ENCODE assay signal across 8 mouse cellular contexts in genomic region chr3:32428921-32429320, GRCm38 (mm10). TPM values are rescaled to one million over a fixed set of nuclear protein-coding genes. Genes with fewer than 3 reads are reported as not detected.
DNase-seq lines count a peak whose midpoint lies in the region; ATAC-seq lines count a peak whose summit lies in the region.

No protein-coding gene starts in this region.

- H3K9ac ChIP-seq in kidney, embryonic 14.5 days (ENCODE audit: low read depth, low read length), result no peak overlapping the region
- no peak overlapping the region for H3K9ac ChIP-seq in neural tube, embryonic 15.5 days (replicated peaks)

- peak; percentile 32 to 38 for DNase-seq in kidney, adult 8-10 months
- peak; percentile 44 to 58 for DNase-seq in adrenal gland, postnatal 36 days
- peak; percentile 77 for DNase-seq in heart, embryonic 10.5 days (ENCODE audit: low spot score)
- DNase-seq in kidney, postnatal 4 days, result peak; percentile 45 to 62
- DNase-seq in urinary bladder, postnatal 14 days (ENCODE audit: low spot score), result no peak

- ATAC-seq in kidney, embryonic 14.5 days (ENCODE audit: low FRiP score, low TSS enrichment), result no peak
- ATAC-seq in megakaryocyte progenitor cell, adult 5-6 weeks (replicated peaks; ENCODE audit: poor library complexity), result no peak
- ATAC-seq in neural tube, embryonic 15.5 days (ENCODE audit: low FRiP score), result no peak

- no peaks in the 10 kb centered on the region for H3K27me3 ChIP-seq in kidney, embryonic 14.5 days (ENCODE audit: control insufficient read depth, insufficient read depth, low read length)
- H3K27me3 ChIP-seq in heart, embryonic 10.5 days (ENCODE audit: insufficient read depth, poor library complexity, severe bottlenecking), result no peaks in the 10 kb centered on the region
- H3K27me3 ChIP-seq in neural tube, embryonic 15.5 days (replicated peaks), result no peaks in the 10 kb centered on the region

- H3K4me3 ChIP-seq in kidney, embryonic 14.5 days (ENCODE audit: low read length), result no peak overlapping the region
- no peak overlapping the region for H3K4me3 ChIP-seq in heart, embryonic 10.5 days
- H3K4me3 ChIP-seq in neural tube, embryonic 15.5 days (replicated peaks), result no peak overlapping the region

- H3K9me3 ChIP-seq in kidney, embryonic 14.5 days (ENCODE audit: control insufficient read depth, low read length), result no peaks in the 10 kb centered on the region
- no peaks in the 10 kb centered on the region for H3K9me3 ChIP-seq in heart, embryonic 10.5 days
- H3K9me3 ChIP-seq in neural tube, embryonic 15.5 days (replicated peaks), result no peaks in the 10 kb centered on the region

- no peak overlapping the region for H3K27ac ChIP-seq in kidney, embryonic 14.5 days (ENCODE audit: low read depth, low read length)
- H3K27ac ChIP-seq in heart, embryonic 10.5 days, result peak overlapping the region; percentile 56; the same call in 1 of the 2 replicates
- H3K27ac ChIP-seq in neural tube, embryonic 15.5 days (replicated peaks), result no peak overlapping the region

- WGBS in kidney, embryonic 14.5 days, result 60% methylated on average over 4 of the region's 4 CpGs
- 33% methylated on average over 4 of the region's 4 CpGs for WGBS in heart, embryonic 10.5 days
- WGBS in neural tube, embryonic 15.5 days, result 74% methylated on average over 4 of the region's 4 CpGs

- no peaks in the 10 kb centered on the region for H3K4me1 ChIP-seq in kidney, embryonic 14.5 days (ENCODE audit: control insufficient read depth, insufficient read depth, low read length)
- peaks cover 7% of the 10 kb centered on the region; the same call in 1 of the 2 replicates for H3K4me1 ChIP-seq in heart, embryonic 10.5 days
- peaks cover 9% of the 10 kb centered on the region; the same call in 1 of the 2 replicates for H3K4me1 ChIP-seq in neural tube, embryonic 15.5 days

- H3K4me2 ChIP-seq in kidney, embryonic 14.5 days (replicated peaks; ENCODE audit: low read depth, low read length), result no peak overlapping the region
- H3K4me2 ChIP-seq in neural tube, embryonic 15.5 days, result no peak overlapping the region

- no peaks in the 10 kb centered on the region for H3K36me3 ChIP-seq in kidney, embryonic 14.5 days (ENCODE audit: control insufficient read depth, insufficient read depth, low read length)
- H3K36me3 ChIP-seq in heart, embryonic 10.5 days, result peaks cover 7% of the 10 kb centered on the region; the same call in 1 of the 2 replicates
- no peaks in the 10 kb centered on the region for H3K36me3 ChIP-seq in neural tube, embryonic 15.5 days

RNA-seq across cellular contexts. Expression of gene Pik3ca, which starts 31.4 kb away (rescaled TPM):
- polyA plus RNA-seq in kidney, embryonic 14.5 days (2014; fragmentation: Nextera tagmentation; extraction: Ambion mirVana), result 14.5 and 16.2 TPM in 2 replicates
- 10 to 100 TPM; 52.4 to 62.6 TPM for total RNA-seq in adrenal gland, postnatal 36 days (2021)
- polyA plus RNA-seq in heart, embryonic 10.5 days (2016; fragmentation: Nextera tagmentation; extraction: Ambion mirVana), result 4.7 and 6.1 TPM in 2 replicates
- 19.1 and 19.9 TPM in 2 replicates for total RNA-seq in megakaryocyte progenitor cell, adult 5-6 weeks (2015)
- total RNA-seq in megakaryocyte progenitor cell, adult 5-6 weeks (2017), result 21.1 and 23.2 TPM in 2 replicates
- polyA plus RNA-seq in neural tube, embryonic 15.5 days (2015; fragmentation: Nextera tagmentation; extraction: Ambion mirVana), result 11.4 and 12.3 TPM in 2 replicates
